Mouse (Mus musculus): ENCODE data around the gene Epha2. TPM values are rescaled to one million over a fixed set of nuclear protein-coding genes. Genes with fewer than 3 reads are reported as not detected.

The Epha2 gene
- polyA plus RNA-seq, 1 experiment from 2014 or later = 59.1 TPM

GRCm38 (mm10) chr4:141285128-141285527, 15.9 kb upstream of the Epha2 start:
- no peak for TF ChIP-seq CTCF (IDR thresholded peaks at IDR 0.05)
- in situ Hi-C loops (cut with MboI; ENCODE audit: low pct_unique_long_range_greater_than_20kb) = loop anchor here (25.0 kb wide), 1 partner anchor 277 kb away; no protein-coding TSS in a partner anchor
- no peaks in the 10 kb centered on the region for H3K27me3 ChIP-seq
- ATAC-seq (no peak), DNase-seq (ENCODE audit: low read depth, low spot score) (no peak)
- ChIA-PET POLR2A (no interaction called here), CTCF (no interaction called here)

- in situ Hi-C loops (cut with MboI; ENCODE audit: low pct_unique_long_range_greater_than_20kb) = loop anchor here (25.0 kb wide), 1 partner anchor 275 kb away; no protein-coding TSS in a partner anchor
- CTCF ChIA-PET = no interaction called here
- no peak for DNase-seq (ENCODE audit: low read depth, low spot score)
- peak; percentile 84 for ATAC-seq
- no peak for TF ChIP-seq CTCF (IDR thresholded peaks at IDR 0.05)
- POLR2A ChIA-PET = no interaction called here
- no peaks in the 10 kb centered on the region for H3K27me3 ChIP-seq
These were observed 14.1 kb upstream of the Epha2 start for GRCm38 (mm10) chr4:141286860-141287517.

- TF ChIP-seq CTCF (IDR thresholded peaks at IDR 0.05) = no peak
- no peaks in the 10 kb centered on the region for H3K27me3 ChIP-seq
- ATAC-seq = no peak
- CTCF ChIA-PET = no interaction called here
- POLR2A ChIA-PET = no interaction called here
- no peak for DNase-seq (ENCODE audit: low read depth, low spot score)
- in situ Hi-C loops (cut with MboI; ENCODE audit: low pct_unique_long_range_greater_than_20kb) = loop anchor here (25.0 kb wide), 1 partner anchor 275 kb away; no protein-coding TSS in a partner anchor
These were observed 13.5 kb upstream of the Epha2 start for GRCm38 (mm10) chr4:141287518-141288004.

GRCm38 (mm10) chr4:141288152-141288551, 12.9 kb upstream of the Epha2 start:
- ChIA-PET POLR2A (no interaction called here), CTCF (no interaction called here)
- no peak for ATAC-seq
- in situ Hi-C loops (cut with MboI; ENCODE audit: low pct_unique_long_range_greater_than_20kb) = loop anchor here (25.0 kb wide), 1 partner anchor 274 kb away; no protein-coding TSS in a partner anchor
- H3K27me3 ChIP-seq = no peaks in the 10 kb centered on the region
- TF ChIP-seq CTCF (IDR thresholded peaks at IDR 0.05) = no peak
- DNase-seq (ENCODE audit: low read depth, low spot score) = no peak

GRCm38 (mm10) chr4:141291571-141292375, 9.3 kb upstream of the Epha2 start:
- no peak for ATAC-seq
- no peak for TF ChIP-seq CTCF (IDR thresholded peaks at IDR 0.05)
- ChIA-PET CTCF (no interaction called here), POLR2A (no interaction called here)
- H3K27me3 ChIP-seq = no peaks in the 10 kb centered on the region
- no peak for DNase-seq (ENCODE audit: low read depth, low spot score)
- in situ Hi-C loops (cut with MboI; ENCODE audit: low pct_unique_long_range_greater_than_20kb) = loop anchor here (25.0 kb wide), 1 partner anchor 271 kb away; no protein-coding TSS in a partner anchor

GRCm38 (mm10) chr4:141295774-141296186, 5.3 kb upstream of the Epha2 start:
- in situ Hi-C loops (cut with MboI; ENCODE audit: low pct_unique_long_range_greater_than_20kb) = loop anchor here (25.0 kb wide), 1 partner anchor 267 kb away; no protein-coding TSS in a partner anchor
- DNase-seq (ENCODE audit: low read depth, low spot score) (no peak), ATAC-seq (no peak)
- no peak for TF ChIP-seq CTCF (IDR thresholded peaks at IDR 0.05)
- no peaks in the 10 kb centered on the region for H3K27me3 ChIP-seq
- ChIA-PET POLR2A (no interaction called here), CTCF (interaction anchor here (1.2 kb wide), 1 partner anchor 23 kb away, joined by 4 read pairs; no protein-coding TSS in a partner anchor)

GRCm38 (mm10) chr4:141297934-141298333, 3.1 kb upstream of the Epha2 start:
- H3K27me3 ChIP-seq = no peaks in the 10 kb centered on the region
- CTCF ChIA-PET = interaction anchor here (1.3 kb wide), 1 partner anchor 13 kb away, joined by 4 read pairs; no protein-coding TSS in a partner anchor
- no peak for TF ChIP-seq CTCF (IDR thresholded peaks at IDR 0.05)
- in situ Hi-C loops (cut with MboI; ENCODE audit: low pct_unique_long_range_greater_than_20kb) = loop anchor here (25.0 kb wide), 1 partner anchor 264 kb away; no protein-coding TSS in a partner anchor
- ATAC-seq = no peak
- no peak for DNase-seq (ENCODE audit: low read depth, low spot score)
- POLR2A ChIA-PET = no interaction called here

- DNase-seq (ENCODE audit: low read depth, low spot score) (no peak), ATAC-seq (no peak)
- POLR2A ChIA-PET = no interaction called here
- CTCF ChIA-PET = no interaction called here
- no peak for TF ChIP-seq CTCF (IDR thresholded peaks at IDR 0.05)
- no peaks in the 10 kb centered on the region for H3K27me3 ChIP-seq
- in situ Hi-C loops (cut with MboI; ENCODE audit: low pct_unique_long_range_greater_than_20kb) = loop anchor here (25.0 kb wide), 1 partner anchor 263 kb away; no protein-coding TSS in a partner anchor
These were observed 1.7 kb upstream of the Epha2 start for GRCm38 (mm10) chr4:141299356-141299755.

- ATAC-seq (no peak), DNase-seq (ENCODE audit: low read depth, low spot score) (no peak)
- in situ Hi-C loops (cut with MboI; ENCODE audit: low pct_unique_long_range_greater_than_20kb) = no loop called here
- ChIA-PET CTCF (no interaction called here), POLR2A (no interaction called here)
- no peak for TF ChIP-seq CTCF (IDR thresholded peaks at IDR 0.05)
- no peaks in the 10 kb centered on the region for H3K27me3 ChIP-seq
These were observed 844 bp upstream of the Epha2 start for GRCm38 (mm10) chr4:141300196-141300595.

GRCm38 (mm10) chr4:141301591-141302427, 769 bp downstream of the Epha2 start:
- in situ Hi-C loops (cut with MboI; ENCODE audit: low pct_unique_long_range_greater_than_20kb) = no loop called here
- no peaks in the 10 kb centered on the region for H3K27me3 ChIP-seq
- ATAC-seq (peak; percentile 36), DNase-seq (ENCODE audit: low read depth, low spot score) (no peak)
- TF ChIP-seq CTCF (IDR thresholded peaks at IDR 0.05) = no peak
- ChIA-PET CTCF (interaction anchor here (1.0 to 1.6 kb wide), 5 partner anchors 19 to 61 kb away, joined by 3 to 7 read pairs (median 5); no protein-coding TSS in a partner anchor), POLR2A (interaction anchor here (1.2 to 3.3 kb wide), 7 partner anchors 9 to 28 kb away, joined by 4 to 14 read pairs (median 4); no protein-coding TSS in a partner anchor)
